ENCODE assay signal across 20 mouse cellular contexts in the genomic region with DNA sequence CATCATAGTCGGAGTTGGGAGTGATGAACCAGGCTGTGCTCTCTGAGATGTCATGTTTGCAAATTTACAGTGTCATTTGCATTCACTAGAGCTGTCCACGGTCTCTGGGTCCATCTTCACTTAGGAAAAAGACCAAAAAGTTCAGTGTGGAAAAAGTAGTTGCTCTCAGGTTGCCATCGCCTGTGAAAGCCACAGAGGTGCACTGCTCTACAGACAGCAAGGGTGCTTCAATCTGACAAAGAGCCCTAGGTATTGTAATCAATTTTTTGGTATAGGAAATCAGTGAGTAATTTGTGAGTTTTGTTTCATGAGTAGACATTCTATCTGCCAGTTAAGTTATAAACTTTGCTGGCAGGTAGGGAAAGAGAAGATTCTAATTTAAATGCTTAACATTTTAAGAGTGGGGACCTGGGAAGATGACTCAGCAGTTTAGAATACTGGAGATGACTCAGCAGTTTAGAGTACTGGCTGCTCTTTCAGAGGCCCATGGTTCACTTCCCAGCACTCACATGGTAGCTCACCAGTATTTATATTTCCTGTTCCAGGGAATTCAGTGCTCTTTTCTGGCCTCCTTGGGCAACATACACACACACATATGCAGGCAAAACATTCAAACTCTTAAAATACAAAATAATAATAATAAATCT.
A peak's percentile ranks its signal among the peaks of the same experiment; 100 is the strongest.
DNase-seq lines count a peak whose midpoint lies in the region; TF ChIP-seq lines count a peak whose summit lies in the region.
"Had no signal": no experiment of that assay in that cellular context is flagged by ENCODE, and none has a peak within 500 bp of the region (broad histone marks: within the 10 kb centered on the region; RNA-seq: fewer than 3 reads in every experiment).

No protein-coding gene starts in this region.

- no peaks in the 10 kb centered on the region for H3K27me3 ChIP-seq in MEL (ENCODE audit: control insufficient read depth in 1 of 2, insufficient read depth in 2 of 2, low read length in 2 of 2)
- H3K27me3 ChIP-seq: embryonic facial prominence, embryonic 15.5 days; midbrain, embryonic 15.5 days; neural tube, embryonic 12.5 days had no signal

- peaks cover 0 to 5% of the 10 kb centered on the region in 2 experiments; a peak in 2 of 4 replicates for H3K36me3 ChIP-seq in MEL (ENCODE audit: control insufficient read depth in 1 of 2, insufficient read depth in 2 of 2, low read length in 2 of 2)
- H3K36me3 ChIP-seq: embryonic facial prominence, embryonic 15.5 days; hindbrain, embryonic 10.5 days; limb, embryonic 10.5 days; midbrain, embryonic 15.5 days; neural tube, embryonic 12.5 days had no signal

- intact Hi-C loops in heart, postnatal 14 days (cut with DNase I), result no loop called here

- WGBS in lung, adult 2 months, result 85% methylated on average over 3 of the region's 3 CpGs

- TF ChIP-seq RAD21 in MEL (IDR thresholded peaks at IDR 0.05; ENCODE audit: low read depth, low read length), result no peak

- no peak for TF ChIP-seq POLR2A in MEL (IDR thresholded peaks at IDR 0.05; ENCODE audit: control insufficient read depth in 1 of 2, insufficient read depth in 1 of 2, low read depth in 1 of 2, low read length in 2 of 2, poor library complexity in 1 of 2)
- TF ChIP-seq POLR2A in lung, adult 2 months (IDR thresholded peaks at IDR 0.05; ENCODE audit: borderline replicate concordance, extremely low read depth, low read depth, low read length), result no peak

- no peak overlapping the region for H3K9ac ChIP-seq in MEL (ENCODE audit: control insufficient read depth, low read depth, low read length, poor library complexity, severe bottlenecking)
- H3K9ac ChIP-seq: embryonic facial prominence, embryonic 15.5 days; midbrain, embryonic 15.5 days; neural tube, embryonic 12.5 days had no signal

- no peak overlapping the region for H3K27ac ChIP-seq in MEL (ENCODE audit: control insufficient read depth, low read depth, low read length)
- H3K27ac ChIP-seq: embryonic facial prominence, embryonic 15.5 days; hindbrain, embryonic 10.5 days; hindbrain, postnatal 0 days; limb, embryonic 10.5 days; midbrain, embryonic 15.5 days; neural tube, embryonic 12.5 days had no signal

- no peaks in the 10 kb centered on the region for H3K9me3 ChIP-seq in MEL (replicated peaks; ENCODE audit: insufficient read depth, low read length)
- H3K9me3 ChIP-seq: embryonic facial prominence, embryonic 15.5 days; hindbrain, embryonic 10.5 days; limb, embryonic 10.5 days; midbrain, embryonic 15.5 days; neural tube, embryonic 12.5 days had no signal

- peak; percentile 20 to 61; a peak in 3 of 4 replicates for TF ChIP-seq EP300 in MEL (IDR thresholded peaks at IDR 0.05; ENCODE audit: low read depth in 1 of 2, low read length in 2 of 2)

- H3K79me2 ChIP-seq in MEL (ENCODE audit: control insufficient read depth, insufficient read depth, low read length, poor library complexity), result no peaks in the 10 kb centered on the region

- H3K4me3 ChIP-seq in MEL (ENCODE audit: control insufficient read depth in 1 of 2, insufficient read depth in 1 of 2, low read depth in 2 of 2, low read length in 2 of 2), result no peak overlapping the region
- H3K4me3 ChIP-seq in lung, adult 2 months (replicated peaks; ENCODE audit: extremely low read depth, low read depth, low read length), result no peak overlapping the region
- H3K4me3 ChIP-seq: embryonic facial prominence, embryonic 15.5 days; hindbrain, embryonic 10.5 days; limb, embryonic 10.5 days; midbrain, embryonic 15.5 days; neural tube, embryonic 12.5 days had no signal

- no peaks in the 10 kb centered on the region; a peak in 1 of 4 replicates for H3K4me1 ChIP-seq in MEL (ENCODE audit: control insufficient read depth in 1 of 2, insufficient read depth in 2 of 2, low read length in 2 of 2)
- H3K4me1 ChIP-seq in lung, adult 2 months (ENCODE audit: control insufficient read depth, insufficient read depth, low read length), result no peaks in the 10 kb centered on the region; the same call in 1 of the 2 replicates
- H3K4me1 ChIP-seq: hindbrain, embryonic 10.5 days; limb, embryonic 10.5 days; midbrain, embryonic 15.5 days; neural tube, embryonic 12.5 days had no signal

- TF ChIP-seq CTCF in MEL (IDR thresholded peaks at IDR 0.05 in 2 of 3, conservative IDR thresholded peaks at IDR 0.05 in 1 of 3; ENCODE audit: control insufficient read depth in 1 of 3, insufficient read depth in 1 of 3, low read depth in 2 of 3, low read length in 3 of 3, poor library complexity in 1 of 3, severe bottlenecking in 1 of 3), result no peak
- TF ChIP-seq CTCF in lung, adult 2 months (IDR thresholded peaks at IDR 0.05; ENCODE audit: insufficient read depth, low read length), result no peak

- DNase-seq in 3T3-L1 (ENCODE audit: low read depth, low spot score) (peak; percentile 24), A20 (ENCODE audit: low read depth, low spot score) (peak; percentile 46), MEL (ENCODE audit: low read depth, low spot score) (peak; percentile 73)
- peak; percentile 52 for DNase-seq in c-Kit-positive CD71-positive TER-119-positive erythroid progenitor cells, embryonic 14.5 days (ENCODE audit: low spot score)
- no peak for DNase-seq in lung, adult 2 months
- no peak for DNase-seq in heart, postnatal 14 days
- no peak for DNase-seq in adrenal gland, postnatal 36 days
- DNase-seq: adrenal gland, adult 2 months; cerebellum, adult 8-10 months; cerebellum, postnatal 36 days; kidney, adult 11 months; lung, postnatal 4 days; right cerebral cortex, postnatal 14 days; spleen, adult 18-20 months had no signal

TF ChIP-seq in MEL, 35 proteins besides CTCF, POLR2A, EP300 and RAD21:
- no peak for TF ChIP-seq GATA1 (IDR thresholded peaks at IDR 0.05; ENCODE audit: low read depth, low read length)
- no peak for TF ChIP-seq ETS1 (IDR thresholded peaks at IDR 0.05; ENCODE audit: low read depth, low read length)
- TF ChIP-seq MAFK (IDR thresholded peaks at IDR 0.05; ENCODE audit: borderline replicate concordance, low read depth, low read length), result peak; percentile 95
- TF ChIP-seq TBP (IDR thresholded peaks at IDR 0.05; ENCODE audit: low read depth, low read length), result no peak
- peak; percentile 81 for TF ChIP-seq GABPA (IDR thresholded peaks at IDR 0.05; ENCODE audit: low read depth, low read length)

Comparison
In these comparisons a context has a peak if more than half of its experiments do, and no peak if none do; other contexts are left out.
1. DNase-seq: peak in 3T3-L1 (single experiment), A20 (single experiment), MEL (single experiment) and c-Kit-positive CD71-positive TER-119-positive erythroid progenitor cells, embryonic 14.5 days (single experiment); none in lung, adult 2 months (single experiment), heart, postnatal 14 days (0 of 2) and adrenal gland, postnatal 36 days (0 of 2).